Mouse (Mus musculus): Measurements from ENCODE around the gene Phf19. TPM values are rescaled to one million over a fixed set of nuclear protein-coding genes. Genes with fewer than 3 reads are reported as not detected.
A peak's percentile ranks its signal among the peaks of the same experiment; 100 is the strongest.

The Phf19 gene
- polyA plus RNA-seq, 1 experiment, result 0.21 TPM

- Histone ChIP-seq H3K4me1 (ENCODE audit: control insufficient read depth, insufficient read depth, low read length) (no peaks in the 10 kb centered on the region), H3K36me3 (ENCODE audit: control insufficient read depth, insufficient read depth, low read length) (no peaks in the 10 kb centered on the region), H3K27me3 (ENCODE audit: control insufficient read depth, insufficient read depth, low read length) (no peaks in the 10 kb centered on the region), H3K4me3 (ENCODE audit: control insufficient read depth, low read depth, low read length) (no peak overlapping the region), H3K27ac (ENCODE audit: control insufficient read depth, insufficient read depth, low read depth, low read length) (no peak overlapping the region)
- no peak for TF ChIP-seq POLR2A (IDR thresholded peaks at IDR 0.05; ENCODE audit: control insufficient read depth, low read depth, low read length)
- TF ChIP-seq CTCF (IDR thresholded peaks at IDR 0.05; ENCODE audit: control insufficient read depth, insufficient read depth, insufficient replicate concordance, low read depth, low read length), result no peak
These were observed 33.8 kb downstream of the Phf19 start for GRCm38 (mm10) chr2:34880054-34880453.

- Histone ChIP-seq H3K27ac (ENCODE audit: control insufficient read depth, insufficient read depth, low read depth, low read length) (no peak within 1 kb of the TSS), H3K4me3 (ENCODE audit: control insufficient read depth, low read depth, low read length) (peak within 1 kb of the TSS; percentile 3; the same call in 1 of the 2 replicates), H3K36me3 (ENCODE audit: control insufficient read depth, insufficient read depth, low read length) (no peaks in the 10 kb centered on the region), H3K4me1 (ENCODE audit: control insufficient read depth, insufficient read depth, low read length) (peaks cover 5% of the 10 kb centered on the region), H3K27me3 (ENCODE audit: control insufficient read depth, insufficient read depth, low read length) (no peaks in the 10 kb centered on the region)
- no peak for TF ChIP-seq CTCF (IDR thresholded peaks at IDR 0.05; ENCODE audit: control insufficient read depth, insufficient read depth, insufficient replicate concordance, low read depth, low read length)
- TF ChIP-seq POLR2A (IDR thresholded peaks at IDR 0.05; ENCODE audit: control insufficient read depth, low read depth, low read length), result no peak
These were observed 38.9 kb downstream of the Phf19 start, which contains the start of gene Psmd5 for GRCm38 (mm10) chr2:34874816-34875345. Gene Psmd5 (minus strand): TSS chr2:34874968.

- Histone ChIP-seq H3K4me1 (ENCODE audit: control insufficient read depth, insufficient read depth, low read length) (peaks cover 5% of the 10 kb centered on the region), H3K36me3 (ENCODE audit: control insufficient read depth, insufficient read depth, low read length) (no peaks in the 10 kb centered on the region), H3K4me3 (ENCODE audit: control insufficient read depth, low read depth, low read length) (peak within 1 kb of the TSS; percentile 3; the same call in 1 of the 2 replicates), H3K27me3 (ENCODE audit: control insufficient read depth, insufficient read depth, low read length) (no peaks in the 10 kb centered on the region), H3K27ac (ENCODE audit: control insufficient read depth, insufficient read depth, low read depth, low read length) (no peak within 1 kb of the TSS)
- TF ChIP-seq CTCF (IDR thresholded peaks at IDR 0.05; ENCODE audit: control insufficient read depth, insufficient read depth, insufficient replicate concordance, low read depth, low read length), result no peak
- TF ChIP-seq POLR2A (IDR thresholded peaks at IDR 0.05; ENCODE audit: control insufficient read depth, low read depth, low read length), result no peak
These were observed 39.6 kb downstream of the Phf19 start, which contains the start of gene Cutal for GRCm38 (mm10) chr2:34874271-34874670. Gene Cutal (plus strand): TSS chr2:34874396.

GRCm38 (mm10) chr2:34870520-34871474 lies 43.0 kb downstream of the Phf19 start:
- H3K27ac ChIP-seq (ENCODE audit: control insufficient read depth, insufficient read depth, low read depth, low read length), result peak overlapping the region; percentile 94
- H3K27me3 ChIP-seq (ENCODE audit: control insufficient read depth, insufficient read depth, low read length), result no peaks in the 10 kb centered on the region
- peak; percentile 98 for TF ChIP-seq POLR2A (IDR thresholded peaks at IDR 0.05; ENCODE audit: control insufficient read depth, low read depth, low read length)
- no peak for TF ChIP-seq CTCF (IDR thresholded peaks at IDR 0.05; ENCODE audit: control insufficient read depth, insufficient read depth, insufficient replicate concordance, low read depth, low read length)

GRCm38 (mm10) chr2:34869680-34870079 lies 44.1 kb downstream of the Phf19 start:
- TF ChIP-seq POLR2A (IDR thresholded peaks at IDR 0.05; ENCODE audit: control insufficient read depth, low read depth, low read length), result no peak
- TF ChIP-seq CTCF (IDR thresholded peaks at IDR 0.05; ENCODE audit: control insufficient read depth, insufficient read depth, insufficient replicate concordance, low read depth, low read length), result no peak
- H3K27me3 ChIP-seq (ENCODE audit: control insufficient read depth, insufficient read depth, low read length), result no peaks in the 10 kb centered on the region
- no peak overlapping the region for H3K27ac ChIP-seq (ENCODE audit: control insufficient read depth, insufficient read depth, low read depth, low read length)
- H3K4me1 ChIP-seq (ENCODE audit: control insufficient read depth, insufficient read depth, low read length), result peaks cover 5% of the 10 kb centered on the region
- H3K4me3 ChIP-seq (ENCODE audit: control insufficient read depth, low read depth, low read length), result no peak overlapping the region
- peaks cover 1% of the 10 kb centered on the region; the same call in 1 of the 2 replicates for H3K36me3 ChIP-seq (ENCODE audit: control insufficient read depth, insufficient read depth, low read length)

More at GRCm38 (mm10) chr2:34870520-34871474, 43.0 kb downstream of the Phf19 start:
- Histone ChIP-seq H3K4me3 (ENCODE audit: control insufficient read depth, low read depth, low read length) (peak overlapping the region; percentile 95), H3K36me3 (ENCODE audit: control insufficient read depth, insufficient read depth, low read length) (peaks cover under 1% of the 10 kb centered on the region; the same call in 1 of the 2 replicates), H3K4me1 (ENCODE audit: control insufficient read depth, insufficient read depth, low read length) (peaks cover 5% of the 10 kb centered on the region)

- Histone ChIP-seq H3K36me3 (ENCODE audit: control insufficient read depth, insufficient read depth, low read length) (peaks cover 3% of the 10 kb centered on the region), H3K27me3 (ENCODE audit: control insufficient read depth, insufficient read depth, low read length) (no peaks in the 10 kb centered on the region), H3K4me3 (ENCODE audit: control insufficient read depth, low read depth, low read length) (no peak overlapping the region), H3K27ac (ENCODE audit: control insufficient read depth, insufficient read depth, low read depth, low read length) (no peak overlapping the region), H3K4me1 (ENCODE audit: control insufficient read depth, insufficient read depth, low read length) (no peaks in the 10 kb centered on the region)
- TF ChIP-seq CTCF (IDR thresholded peaks at IDR 0.05; ENCODE audit: control insufficient read depth, insufficient read depth, insufficient replicate concordance, low read depth, low read length), result no peak
- TF ChIP-seq POLR2A (IDR thresholded peaks at IDR 0.05; ENCODE audit: control insufficient read depth, low read depth, low read length), result no peak
These were observed 56.1 kb downstream of the Phf19 start for GRCm38 (mm10) chr2:34857728-34858127.

- Histone ChIP-seq H3K4me3 (ENCODE audit: control insufficient read depth, low read depth, low read length) (no peak overlapping the region), H3K4me1 (ENCODE audit: control insufficient read depth, insufficient read depth, low read length) (no peaks in the 10 kb centered on the region), H3K27ac (ENCODE audit: control insufficient read depth, insufficient read depth, low read depth, low read length) (no peak overlapping the region), H3K36me3 (ENCODE audit: control insufficient read depth, insufficient read depth, low read length) (peaks cover 5% of the 10 kb centered on the region), H3K27me3 (ENCODE audit: control insufficient read depth, insufficient read depth, low read length) (no peaks in the 10 kb centered on the region)
- TF ChIP-seq POLR2A (IDR thresholded peaks at IDR 0.05; ENCODE audit: control insufficient read depth, low read depth, low read length) (no peak), CTCF (IDR thresholded peaks at IDR 0.05; ENCODE audit: control insufficient read depth, insufficient read depth, insufficient replicate concordance, low read depth, low read length) (no peak)
These were observed 58.6 kb downstream of the Phf19 start for GRCm38 (mm10) chr2:34855265-34855664.
